Mouse (Mus musculus) lung, adult 2 months (tissue): ENCODE measurements around the gene Vmn1r59. TPM values are rescaled to one million over a fixed set of nuclear protein-coding genes. Genes with fewer than 3 reads are reported as not detected.
"Not testable (repeated sequence)": the region's sequence is repeated elsewhere in the genome, so short reads cannot be mapped to it uniquely, and the experiment has no call there.

Experiments
- DNase-seq: peaks from one replicate; pipeline ENCODE4 v3.0.0; 2022
- H3K4me1 ChIP-seq: fragments of 200-500 bp; 2 replicates; pipeline ENCODE4 v1.6.1; 2011; ENCODE audit warnings: low read length; ENCODE audit not compliant: control insufficient read depth, insufficient read depth
- H3K4me3 ChIP-seq: fragments of 200-500 bp; replicated peaks from 2 replicates; pipeline ENCODE3; 2011; ENCODE audit warnings: low read depth, mild to moderate bottlenecking, control low read depth, low read length; ENCODE audit errors: extremely low read depth
- CTCF ChIP-seq: fragments of 200-500 bp; IDR thresholded peaks from 2 replicates; pipeline ENCODE4 v1.5.1; 2011; ENCODE audit warnings: mild to moderate bottlenecking, low read length, control low read depth; ENCODE audit not compliant: insufficient read depth
- POLR2A ChIP-seq: fragments of 200-500 bp; IDR thresholded peaks from 2 replicates; pipeline ENCODE4 v1.6.1; 2011; ENCODE audit warnings: low read depth, mild to moderate bottlenecking, control low read depth, low read length, borderline replicate concordance; ENCODE audit errors: extremely low read depth
- WGBS: fragments of 180-500 bp; shearing (Covaris S2); methylation state at CpG from one replicate; pipeline ENCODE4 v1.1.7; 2018; 5-methylcytosine and 5-hydroxymethylcytosine counted together
- polyA plus RNA-seq: library from polyadenylated mRNA; depleted of rRNA; stranded (reverse); fragments of >200 nt; gene quantifications from 2 replicates; pipeline ENCODE4 v1.2.3, GENCODE M21; 2012; rRNA removed

Gene Vmn1r59
- not detected in 2 replicates for polyA plus RNA-seq

- Histone ChIP-seq H3K4me1 (no peaks in the 10 kb centered on the region), H3K4me3 (no peak within 1 kb of the TSS)
- TF ChIP-seq CTCF, result no peak
- no peak for TF ChIP-seq POLR2A
- DNase-seq, result no peak
Observed at GRCm38 (mm10) chr7:5456674-5457073, at the start of gene Vmn1r59. Gene Vmn1r59 (minus strand): TSS chr7:5456774.

- DNase-seq, H3K4me1 ChIP-seq, H3K4me3 ChIP-seq: not testable (repeated sequence)
Observed at GRCm38 (mm10) chr7:5493856-5494255, 37.3 kb upstream of the Vmn1r59 start, which contains the start of gene Vmn2r28. Gene Vmn2r28 (minus strand): TSS chr7:5493956.

DNA sequence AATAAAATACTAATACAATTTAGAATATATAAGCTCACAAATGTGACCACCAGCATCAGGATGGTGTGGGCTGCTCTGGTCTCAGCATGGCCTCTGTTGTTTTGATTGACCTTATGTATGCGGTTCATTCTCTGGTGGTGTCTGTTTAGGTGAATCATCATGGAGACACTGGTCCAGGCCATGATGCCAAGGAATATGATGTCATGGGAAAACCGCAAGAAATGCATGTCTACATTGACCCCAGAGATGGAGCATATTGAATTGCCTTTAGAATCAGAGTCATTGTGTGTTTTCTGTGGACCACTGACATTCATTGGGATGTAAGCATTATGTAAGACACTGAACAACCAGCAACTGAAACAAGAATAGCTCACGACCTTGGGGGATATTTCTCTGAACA, 2.6 kb downstream of the Vmn1r59 start:
- H3K4me1 ChIP-seq, H3K4me3 ChIP-seq, DNase-seq: not testable (repeated sequence)
- 58% methylated on average over 3 of the region's 3 CpGs for WGBS

- Histone ChIP-seq H3K4me3 (no peak overlapping the region), H3K4me1 (no peaks in the 10 kb centered on the region)
- DNase-seq, result no peak
- TF ChIP-seq POLR2A (no peak), CTCF (no peak)
Observed at GRCm38 (mm10) chr7:5448627-5449026, 7.9 kb downstream of the Vmn1r59 start.

DNA sequence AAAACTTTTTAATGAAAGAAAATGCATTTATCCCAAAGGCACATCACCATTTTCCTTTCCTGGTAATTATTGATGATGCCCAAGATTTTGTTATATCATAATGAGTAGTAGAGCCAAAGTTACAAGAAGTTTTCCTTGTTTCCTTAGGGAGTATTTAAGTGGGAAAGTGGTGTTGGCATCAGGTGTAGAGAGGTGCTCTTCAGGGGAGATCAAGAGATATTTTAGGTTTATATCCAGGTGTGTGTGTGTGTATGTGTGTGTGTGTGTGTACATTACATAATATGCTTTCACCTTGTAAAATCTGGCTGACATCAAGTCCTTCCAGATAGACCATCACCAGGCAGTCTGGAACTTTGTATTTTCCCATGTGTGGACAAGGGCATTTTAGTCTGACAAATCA, 43.3 kb downstream of the Vmn1r59 start, which contains the start of gene Vmn1r58:
Vmn1r58 (minus strand) TSS at position 101 of the 400 bp plus-strand sequence.
- not testable (repeated sequence) for DNase-seq, H3K4me1 ChIP-seq, H3K4me3 ChIP-seq

DNA sequence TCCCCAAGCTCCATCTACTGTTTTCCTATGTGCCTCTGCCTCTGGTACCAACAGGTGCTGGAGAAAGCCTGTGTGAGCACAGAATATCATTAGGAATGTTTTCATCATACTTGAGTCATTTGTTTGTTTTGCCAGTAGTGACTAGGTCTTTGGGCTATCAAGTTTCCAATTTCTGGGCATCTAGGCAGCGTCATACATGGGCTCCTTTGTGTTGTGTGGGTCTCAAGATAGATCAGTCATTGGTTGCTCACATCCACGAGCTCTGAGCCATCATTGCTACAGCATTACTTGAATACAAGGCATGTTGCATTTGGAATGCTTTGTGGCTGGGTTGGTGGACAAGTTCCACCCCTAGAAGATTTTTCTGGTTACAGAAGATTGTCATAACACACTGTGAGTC, 50.4 kb downstream of the Vmn1r59 start:
- DNase-seq, result no peak
- Histone ChIP-seq H3K4me3 (no peak overlapping the region), H3K4me1 (no peaks in the 10 kb centered on the region)
- WGBS, result 23% methylated on average over 2 of the region's 2 CpGs
- no peak for TF ChIP-seq POLR2A
- TF ChIP-seq CTCF, result no peak

Other genes with a start within 250 kb of the Vmn1r59 start
- not detected in 2 replicates for gene Vmn1r57, start 238.3 kb downstream of the Vmn1r59 start, polyA plus RNA-seq
- gene Gm5065, start 106.2 kb downstream of the Vmn1r59 start, polyA plus RNA-seq, result not detected in 2 replicates
- gene Nlrp2, start 105.7 kb downstream of the Vmn1r59 start, polyA plus RNA-seq, result not detected in 2 replicates
- not detected in 2 replicates for gene Vmn1r58, start 43.4 kb downstream of the Vmn1r59 start, polyA plus RNA-seq
- gene Vmn2r28, start 37.2 kb upstream of the Vmn1r59 start, polyA plus RNA-seq, result not detected in 2 replicates
- gene Vmn1r60, start 90.5 kb upstream of the Vmn1r59 start, polyA plus RNA-seq, result not detected in 2 replicates
- gene Vmn1r61, start 156.5 kb upstream of the Vmn1r59 start, polyA plus RNA-seq, result not detected in 2 replicates
- not detected in 2 replicates for gene Vmn1r62, start 216.9 kb upstream of the Vmn1r59 start, polyA plus RNA-seq